Mouse (Mus musculus) embryonic fibroblast, embryonic 13.5 days (primary cell): ENCODE measurements at regions not wholly inside any gene's neighbourhood (a gene's known extent, or its start where the extent isn't known, plus 50 kb on each side); places are given as distances from the start of the nearest gene placed in this dataset.

Experiments used
- CTCF ChIP-seq: IDR thresholded peaks from 2 replicates; pipeline ENCODE4 v1.5.1; 2011; ENCODE audit warnings: mild to moderate bottlenecking, control low read depth, low read length, moderate library complexity, borderline replicate concordance; ENCODE audit not compliant: insufficient read depth
- POLR2A ChIP-seq: IDR thresholded peaks from 2 replicates; pipeline ENCODE4 v1.6.1; 2011; ENCODE audit warnings: low read depth, mild to moderate bottlenecking, control low read depth, low read length, moderate library complexity

DNA sequence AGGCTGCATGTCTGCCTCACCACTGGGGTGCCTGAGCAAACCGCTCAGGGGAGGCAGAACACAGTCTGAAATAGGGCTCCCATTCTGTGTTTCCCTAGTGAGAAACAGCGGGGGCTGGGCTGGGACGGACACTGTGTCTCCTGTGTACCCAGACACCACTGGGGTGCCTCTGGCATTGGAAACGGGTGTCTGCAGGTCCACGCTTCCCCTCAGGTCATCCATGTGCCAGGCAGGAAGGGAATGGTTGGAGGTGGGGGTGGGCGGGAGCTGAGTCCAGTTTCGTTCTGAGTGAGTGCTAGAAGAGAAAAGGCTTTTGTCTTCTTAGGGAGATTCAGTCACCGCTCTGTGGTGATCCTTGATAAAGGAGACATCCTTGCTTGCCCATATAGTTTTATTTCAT is 62.2 kb upstream of the Adamts16 start:
- no peak for TF ChIP-seq CTCF
- no peak for TF ChIP-seq POLR2A
